Mouse (Mus musculus): Measurements from ENCODE around the gene Cnga4. TPM values are rescaled to one million over a fixed set of nuclear protein-coding genes. Genes with fewer than 3 reads are reported as not detected.

The Cnga4 gene
- not detected for total RNA-seq (2023)

DNA sequence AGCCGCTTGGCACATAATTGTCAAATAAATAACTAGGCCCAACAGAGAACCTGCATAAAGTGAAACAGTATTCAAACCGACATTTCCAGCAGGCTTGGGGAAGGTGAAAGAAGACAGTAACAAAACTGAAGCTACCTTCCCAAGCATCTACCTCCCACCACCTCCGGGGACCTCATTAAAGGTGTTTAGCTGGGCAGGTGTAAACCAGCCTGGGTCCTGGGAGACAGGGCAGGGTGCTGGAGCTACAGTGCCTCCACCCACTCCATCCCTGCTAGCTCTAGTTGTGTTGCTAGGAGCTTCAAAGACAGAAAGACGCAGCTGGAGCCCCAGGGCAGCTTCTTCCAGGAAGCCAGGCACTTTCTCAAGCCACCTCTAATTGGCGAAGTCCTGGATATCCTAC, at the start of gene Cnga4:
TSS of gene Cnga4 (plus strand) at position 301 of the 400 bp plus-strand sequence.

DNA sequence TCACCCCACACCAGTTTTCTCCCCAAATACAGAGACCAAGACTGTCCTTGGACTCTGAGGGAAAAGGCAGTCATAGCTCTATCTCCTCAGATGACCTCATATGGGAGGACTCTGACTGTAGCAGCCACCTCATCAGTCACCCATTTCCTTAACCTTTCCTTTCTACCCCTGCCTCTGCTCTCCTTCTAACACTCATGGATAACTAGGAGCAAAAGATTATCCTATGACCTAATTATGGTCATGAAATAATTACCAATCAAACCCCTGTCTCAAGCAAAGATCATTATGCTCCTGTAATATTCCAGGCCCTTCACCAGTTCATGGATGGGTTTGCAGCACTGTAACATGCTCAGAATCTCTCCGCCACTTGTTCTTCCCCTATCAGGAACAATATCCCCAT, 36.4 kb upstream of the Cnga4 start, which contains the start of gene Olfr692:
TSS of gene Olfr692 (plus strand) at position 301 of the 400 bp plus-strand sequence.

DNA sequence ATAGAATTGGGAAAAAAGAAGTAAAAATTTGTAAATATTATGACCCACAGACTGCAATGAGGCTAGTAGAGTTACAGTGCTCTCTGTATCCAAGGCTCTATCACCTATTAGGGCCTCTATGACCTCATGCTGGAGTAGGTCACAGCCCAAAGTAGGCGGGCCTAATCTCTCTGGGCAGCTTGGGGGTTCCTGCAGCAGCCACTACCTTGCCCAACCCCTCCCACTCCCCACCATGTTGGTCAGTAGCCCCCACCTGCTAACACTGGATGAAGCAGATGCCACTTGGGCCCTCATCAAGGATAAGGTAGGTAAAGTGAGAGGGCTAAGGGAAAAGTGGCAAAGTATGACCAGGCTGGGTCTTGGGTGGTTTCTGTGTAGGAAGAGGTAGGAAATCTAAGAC, 29.5 kb upstream of the Cnga4 start, which contains the start of gene Gm5901:
TSS of gene Gm5901 (plus strand) at position 173 of the 400 bp plus-strand sequence.

DNA sequence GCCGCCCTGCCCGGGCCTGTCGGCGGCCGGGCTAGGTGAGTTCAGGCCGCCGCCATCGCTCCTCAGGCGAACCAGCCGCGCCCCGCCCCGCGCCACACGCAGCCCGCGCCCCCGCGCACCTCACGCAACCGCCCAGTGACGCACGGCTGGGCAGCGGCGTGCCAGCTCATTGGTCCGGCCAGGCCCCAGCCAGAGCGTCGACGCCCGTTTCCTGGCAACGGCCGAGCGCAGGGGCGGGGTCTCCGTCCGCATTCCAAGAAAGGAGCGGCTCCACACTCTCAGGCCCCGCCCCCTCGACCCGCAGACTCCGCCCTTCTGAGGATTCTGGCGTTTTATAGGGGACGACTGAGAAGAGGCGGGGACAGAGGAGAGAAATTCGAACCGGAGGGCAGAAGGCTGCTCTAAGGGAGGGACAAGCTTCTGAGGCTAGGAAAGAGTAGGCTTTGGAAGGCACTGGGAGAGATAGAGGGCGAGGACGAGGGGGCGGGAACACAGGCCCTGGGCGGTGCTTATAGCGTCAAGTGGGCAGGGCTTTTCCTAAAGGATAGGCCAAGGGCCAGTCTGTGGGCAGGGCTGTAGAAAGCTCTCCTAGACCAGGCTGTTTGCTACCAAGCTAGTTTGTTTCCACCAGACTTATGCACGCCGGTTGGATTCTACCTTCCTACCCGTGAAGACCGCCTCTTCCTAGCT, 4.3 kb upstream of the Cnga4 start, which contains the start of gene Fam160a2:
TSS of gene Fam160a2 (minus strand) at position 120 of the 690 bp plus-strand sequence.

DNA sequence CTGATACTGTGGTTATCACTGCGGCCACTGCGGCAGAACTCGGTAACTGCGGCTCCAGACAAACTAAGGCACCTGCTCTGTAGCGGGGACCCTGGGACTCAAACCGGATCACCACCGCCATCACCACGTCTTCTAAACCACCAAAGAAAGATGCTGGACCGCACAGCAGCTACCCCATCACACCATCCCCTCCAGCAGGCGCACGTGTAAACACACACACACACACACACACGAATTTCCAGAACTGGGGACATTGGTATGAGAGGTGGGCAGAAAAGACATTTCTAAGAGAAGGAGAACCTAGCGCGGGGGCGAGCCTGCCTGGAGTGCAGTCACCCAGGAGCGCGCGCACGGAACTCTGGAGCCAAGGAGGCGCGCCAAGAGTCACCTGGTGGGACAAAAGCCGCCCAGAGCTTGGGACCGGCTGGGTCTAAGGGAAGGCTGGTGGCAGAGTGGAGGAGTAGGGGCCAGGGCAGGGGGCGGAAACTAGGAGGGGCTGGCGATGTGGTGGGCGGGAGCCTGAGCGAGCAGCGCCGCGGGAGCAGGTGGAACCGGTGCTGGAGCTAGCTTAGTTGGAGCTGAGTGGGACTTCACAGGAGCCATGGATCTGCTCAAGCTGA, 21.2 kb downstream of the Cnga4 start, which contains the start of gene Cckbr:
TSS of gene Cckbr (plus strand) at position 308 of the 620 bp plus-strand sequence.

Other genes starting within 250 kb of the Cnga4 start
- not detected for gene Olfr684, start 240.9 kb upstream of the Cnga4 start, total RNA-seq (2023)
- gene Olfr685, start 218.6 kb upstream of the Cnga4 start, total RNA-seq (2023), result not detected
- not detected for gene Olfr686, start 197.1 kb upstream of the Cnga4 start, total RNA-seq (2023)
- not detected for gene Olfr688, start 116.5 kb upstream of the Cnga4 start, total RNA-seq (2023)
- not detected for gene Olfr689, start 93.4 kb upstream of the Cnga4 start, total RNA-seq (2023)
- gene Olfr690, start 70.5 kb upstream of the Cnga4 start, total RNA-seq (2023), result not detected
- gene Olfr691, start 62.3 kb upstream of the Cnga4 start, total RNA-seq (2023), result not detected
- gene Olfr692, start 36.3 kb upstream of the Cnga4 start, total RNA-seq (2023), result not detected
- not detected for gene Gm5901, start 29.5 kb upstream of the Cnga4 start, total RNA-seq (2023)
- 42.6 TPM for gene Fam160a2, start 4.5 kb upstream of the Cnga4 start, total RNA-seq (2023)
- gene Cckbr, start 21.2 kb downstream of the Cnga4 start, total RNA-seq (2023), result not detected
- not detected for gene Cavin3, start 77.7 kb downstream of the Cnga4 start, total RNA-seq (2023)
- 21.5 TPM for gene Smpd1, start 149.8 kb downstream of the Cnga4 start, total RNA-seq (2023)
- gene Apbb1, start 177.1 kb downstream of the Cnga4 start, total RNA-seq (2023), result 2.6 TPM
- not detected for gene Hpx, start 195.6 kb downstream of the Cnga4 start, total RNA-seq (2023)
- 17.5 TPM for gene Trim3, start 229.0 kb downstream of the Cnga4 start, total RNA-seq (2023)
- gene Timm10b, start 235.5 kb downstream of the Cnga4 start, total RNA-seq (2023), result 68.0 TPM
- gene Arfip2, start 235.8 kb downstream of the Cnga4 start, total RNA-seq (2023), result 31.9 TPM
- 8.8 TPM for gene Gm45799, start 236.0 kb downstream of the Cnga4 start, total RNA-seq (2023)
- 4.7 TPM for gene Dnhd1, start 246.3 kb downstream of the Cnga4 start, total RNA-seq (2023)